Mouse (Mus musculus): ENCODE data around the gene Piwil4. TPM values are rescaled to one million over a fixed set of nuclear protein-coding genes. Genes with fewer than 3 reads are reported as not detected.
A peak's percentile ranks its signal among the peaks of the same experiment; 100 is the strongest.
"Not testable (repeated sequence)": the region's sequence is repeated elsewhere in the genome, so short reads cannot be mapped to it uniquely, and the experiment has no call there.

Piwil4 gene
- polyA plus RNA-seq, 1 experiment from 2014 or later: 0.17 TPM

DNA sequence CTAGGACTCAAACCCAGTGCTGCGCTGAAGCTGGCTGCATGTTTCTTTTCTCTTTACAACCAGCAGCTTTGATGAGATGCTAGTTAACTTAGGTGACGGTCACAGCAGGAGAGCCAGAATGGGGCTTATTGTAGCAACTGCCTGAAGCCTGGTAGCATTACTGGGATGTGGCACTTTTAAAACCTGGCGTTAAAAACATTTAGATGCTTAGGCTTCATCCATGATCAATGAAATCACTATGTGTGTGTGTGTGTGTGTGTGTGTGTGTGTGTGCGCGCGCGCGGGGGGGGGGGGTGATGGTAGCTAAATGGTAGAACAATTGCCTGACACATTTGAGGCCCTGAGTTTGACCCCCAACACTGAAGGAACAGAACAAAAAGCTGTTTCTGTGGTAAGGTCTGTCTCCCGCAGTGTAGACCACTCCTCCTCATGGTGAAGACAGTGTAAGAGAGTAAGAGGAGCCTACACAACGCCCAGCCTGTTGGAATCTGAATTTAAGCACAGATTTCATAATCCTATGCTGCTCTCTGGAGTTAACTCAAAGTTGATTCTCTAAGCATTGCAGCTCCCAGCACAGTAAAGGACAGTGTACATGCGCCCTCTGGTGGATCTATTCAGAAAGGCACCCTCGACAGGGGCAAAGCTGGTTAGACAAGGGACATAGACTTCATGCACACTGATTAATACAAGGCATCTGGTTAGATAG is 41.8 kb downstream of the Piwil4 start:
- CTCF ChIA-PET: interaction anchor here (0.6 to 3.8 kb wide), 21 partner anchors 9 to 831 kb away, joined by 3 to 26 read pairs (median 5); no protein-coding TSS in a partner anchor
- DNase-seq (ENCODE audit: low read depth, low spot score) (peak; percentile 53), ATAC-seq (peak; percentile 57)
- POLR2A ChIA-PET: interaction anchor here (0.6 to 1.0 kb wide), 3 partner anchors 170 to 319 kb away, joined by 3 to 4 read pairs (median 3); no protein-coding TSS in a partner anchor
- in situ Hi-C loops (cut with MboI; ENCODE audit: low pct_unique_long_range_greater_than_20kb): loop anchor here (5.0 kb wide), 2 partner anchors 186 to 351 kb away; no protein-coding TSS in a partner anchor
- no peaks in the 10 kb centered on the region for H3K27me3 ChIP-seq
- TF ChIP-seq CTCF (IDR thresholded peaks at IDR 0.05): peak; percentile 97

DNA sequence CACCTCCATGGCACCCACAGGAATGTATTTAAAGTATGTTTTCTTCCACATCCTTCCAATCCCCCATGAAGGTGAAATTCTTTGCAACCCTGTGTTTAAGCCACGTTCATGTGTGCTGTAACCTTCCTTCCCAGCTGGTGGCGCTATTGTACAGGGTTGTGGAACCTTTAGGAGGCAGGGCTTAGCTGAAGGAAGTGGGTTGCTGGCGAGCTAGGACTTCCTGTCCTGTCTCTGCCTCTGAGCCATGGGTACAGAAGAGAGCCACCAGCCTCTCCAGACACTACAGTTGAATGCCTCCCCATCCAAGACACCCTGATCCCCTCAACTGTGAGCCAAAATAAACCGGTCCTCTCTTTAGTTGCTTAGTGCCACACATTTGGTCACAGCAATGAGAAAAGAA is 42.6 kb downstream of the Piwil4 start:
- DNase-seq (ENCODE audit: low read depth, low spot score) (no peak), ATAC-seq (no peak)
- POLR2A ChIA-PET: no interaction called here
- peak; percentile 56 for TF ChIP-seq CTCF (IDR thresholded peaks at IDR 0.05)
- no peaks in the 10 kb centered on the region for H3K27me3 ChIP-seq
- CTCF ChIA-PET: interaction anchor here (1.4 to 3.8 kb wide), 10 partner anchors 8 to 830 kb away, joined by 4 to 26 read pairs (median 10); no protein-coding TSS in a partner anchor
- in situ Hi-C loops (cut with MboI; ENCODE audit: low pct_unique_long_range_greater_than_20kb): loop anchor here (5.0 kb wide), 2 partner anchors 186 to 351 kb away; no protein-coding TSS in a partner anchor

- no peak for TF ChIP-seq CTCF (IDR thresholded peaks at IDR 0.05)
- in situ Hi-C loops (cut with MboI; ENCODE audit: low pct_unique_long_range_greater_than_20kb): no loop called here
- no peak for ATAC-seq
- CTCF ChIA-PET: interaction anchor here (0.5 to 2.4 kb wide), 2 partner anchors 9 to 404 kb away, joined by 3 to 13 read pairs; no protein-coding TSS in a partner anchor
- no peak for DNase-seq (ENCODE audit: low read depth, low spot score)
- POLR2A ChIA-PET: no interaction called here
- H3K27me3 ChIP-seq: no peaks in the 10 kb centered on the region
These were observed 51.0 kb downstream of the Piwil4 start for GRCm38 (mm10) chr9:14689376-14690108.

DNA sequence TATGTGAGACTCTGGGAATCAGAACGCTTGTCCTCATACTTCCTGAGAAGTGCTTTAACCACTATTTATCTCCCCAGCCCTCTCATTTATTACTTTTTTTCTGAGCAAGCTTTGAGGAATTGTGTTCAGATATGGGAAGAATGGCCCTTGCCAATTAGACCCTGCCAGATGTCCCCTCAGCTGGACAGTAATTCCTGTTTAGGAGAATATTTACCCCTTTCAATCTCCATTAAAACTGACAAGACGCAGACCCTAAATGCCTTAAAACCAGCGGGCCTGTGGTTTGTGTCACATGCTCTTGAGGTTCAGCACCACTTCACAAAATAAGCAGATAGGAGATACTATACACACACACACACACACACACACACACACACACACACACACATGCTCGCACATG is 56.2 kb downstream of the Piwil4 start:
- POLR2A ChIA-PET: interaction anchor here (0.7 to 0.9 kb wide), 2 partner anchors 31 to 373 kb away, joined by 3 read pairs; no protein-coding TSS in a partner anchor
- no peaks in the 10 kb centered on the region for H3K27me3 ChIP-seq
- in situ Hi-C loops (cut with MboI; ENCODE audit: low pct_unique_long_range_greater_than_20kb): no loop called here
- no peak for DNase-seq (ENCODE audit: low read depth, low spot score)
- no peak for ATAC-seq
- CTCF ChIA-PET: no interaction called here
- TF ChIP-seq CTCF (IDR thresholded peaks at IDR 0.05): no peak

DNA sequence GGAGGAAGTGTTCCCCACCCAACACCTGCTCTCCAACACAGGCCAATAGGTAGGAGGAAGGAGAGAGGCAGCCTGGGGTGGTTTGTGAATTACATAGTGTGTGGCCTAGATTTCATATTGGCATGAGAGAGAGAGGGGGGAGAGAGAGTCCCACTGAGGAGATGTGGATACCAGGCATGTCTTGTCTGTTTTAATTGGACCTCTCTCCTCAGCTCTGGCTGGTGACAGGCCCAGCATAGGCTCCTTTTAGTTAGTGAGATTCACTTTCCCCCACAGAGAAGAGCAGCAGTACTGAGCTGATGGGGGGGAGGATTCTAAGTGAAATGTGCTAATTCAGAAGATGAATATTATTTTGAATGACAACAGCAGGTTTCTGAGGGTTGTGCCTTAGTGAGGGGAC is 57.8 kb downstream of the Piwil4 start:
- H3K27me3 ChIP-seq: no peaks in the 10 kb centered on the region
- TF ChIP-seq CTCF (IDR thresholded peaks at IDR 0.05): no peak
- ChIA-PET CTCF (no interaction called here), POLR2A (no interaction called here)
- DNase-seq (ENCODE audit: low read depth, low spot score) (no peak), ATAC-seq (no peak)
- in situ Hi-C loops (cut with MboI; ENCODE audit: low pct_unique_long_range_greater_than_20kb): no loop called here

GRCm38 (mm10) chr9:14680584-14680983 is 59.9 kb downstream of the Piwil4 start:
- no peak for TF ChIP-seq CTCF (IDR thresholded peaks at IDR 0.05)
- DNase-seq (ENCODE audit: low read depth, low spot score) (no peak), ATAC-seq (no peak)
- no peaks in the 10 kb centered on the region for H3K27me3 ChIP-seq
- in situ Hi-C loops (cut with MboI; ENCODE audit: low pct_unique_long_range_greater_than_20kb): no loop called here
- CTCF ChIA-PET: no interaction called here
- POLR2A ChIA-PET: no interaction called here

GRCm38 (mm10) chr9:14675707-14676691 is 64.5 kb downstream of the Piwil4 start:
- in situ Hi-C loops (cut with MboI; ENCODE audit: low pct_unique_long_range_greater_than_20kb): no loop called here
- no peak for TF ChIP-seq CTCF (IDR thresholded peaks at IDR 0.05)
- ATAC-seq: peak; percentile 81
- POLR2A ChIA-PET: interaction anchor here (0.6 to 0.7 kb wide), 2 partner anchors 34 to 140 kb away, joined by 4 to 7 read pairs; no protein-coding TSS in a partner anchor
- peak; percentile 9 for DNase-seq (ENCODE audit: low read depth, low spot score)
- CTCF ChIA-PET: interaction anchor here (0.9 to 1.5 kb wide), 6 partner anchors 9 to 175 kb away, joined by 3 to 4 read pairs (median 3); partner anchors contain the start of genes Cwc15 and Kdm4d
- no peaks in the 10 kb centered on the region for H3K27me3 ChIP-seq

DNA sequence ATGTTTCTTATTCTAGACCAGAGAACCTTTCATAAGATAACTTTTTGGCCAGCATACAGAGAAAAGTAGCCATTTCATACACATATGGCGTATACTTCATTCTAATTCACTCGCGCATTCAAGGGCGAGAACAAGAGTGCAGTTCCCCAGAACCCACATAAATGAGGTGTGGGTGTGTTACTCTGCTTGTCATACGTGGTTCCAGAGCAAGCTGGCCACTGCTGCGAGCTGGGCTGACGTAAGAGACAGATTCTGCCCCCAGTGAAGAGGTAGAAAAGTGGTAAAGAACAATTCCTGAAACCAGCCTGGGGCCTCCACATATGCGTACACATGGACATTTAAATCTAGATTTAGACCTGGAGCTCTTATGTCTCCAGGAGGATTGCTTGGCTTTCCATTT is 66.0 kb downstream of the Piwil4 start:
- TF ChIP-seq CTCF (IDR thresholded peaks at IDR 0.05): no peak
- CTCF ChIA-PET: interaction anchor here (1.3 to 1.5 kb wide), 2 partner anchors 9 to 19 kb away, joined by 3 to 4 read pairs; no protein-coding TSS in a partner anchor
- ATAC-seq: no peak

DNA sequence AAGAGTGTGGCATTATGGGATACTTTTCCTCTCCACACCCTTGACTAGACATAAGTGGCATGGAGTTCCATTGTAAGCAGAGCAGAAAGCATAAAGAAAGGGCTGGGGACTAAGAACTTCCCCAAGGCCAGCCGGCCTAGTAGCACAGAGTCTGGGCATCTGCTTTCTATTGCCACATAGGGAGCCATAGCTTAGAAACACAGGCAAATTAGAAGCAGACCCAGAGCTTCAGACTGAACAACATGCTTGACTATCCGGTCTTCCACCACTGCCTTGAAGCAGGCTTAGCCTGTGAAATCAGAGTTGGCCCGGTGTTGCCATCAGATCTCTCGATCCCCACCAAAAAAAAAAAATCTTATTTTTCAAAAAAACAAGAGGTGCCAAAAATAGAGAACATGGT is 67.4 kb downstream of the Piwil4 start:
- CTCF ChIA-PET: interaction anchor here (1.3 to 1.5 kb wide), 2 partner anchors 18 to 42 kb away, joined by 3 read pairs; no protein-coding TSS in a partner anchor
- POLR2A ChIA-PET: no interaction called here
- no peak for DNase-seq (ENCODE audit: low read depth, low spot score)
- no peak for ATAC-seq
- in situ Hi-C loops (cut with MboI; ENCODE audit: low pct_unique_long_range_greater_than_20kb): no loop called here
- no peaks in the 10 kb centered on the region for H3K27me3 ChIP-seq
- no peak for TF ChIP-seq CTCF (IDR thresholded peaks at IDR 0.05)

More for the DNA sequence above, 66.0 kb downstream of the Piwil4 start:
- no peaks in the 10 kb centered on the region for H3K27me3 ChIP-seq
- POLR2A ChIA-PET: interaction anchor here (0.9 kb wide), 1 partner anchor 29 kb away, joined by 3 read pairs; the partner anchor contains the start of gene Amotl1
- in situ Hi-C loops (cut with MboI; ENCODE audit: low pct_unique_long_range_greater_than_20kb): no loop called here
- no peak for DNase-seq (ENCODE audit: low read depth, low spot score)

DNA sequence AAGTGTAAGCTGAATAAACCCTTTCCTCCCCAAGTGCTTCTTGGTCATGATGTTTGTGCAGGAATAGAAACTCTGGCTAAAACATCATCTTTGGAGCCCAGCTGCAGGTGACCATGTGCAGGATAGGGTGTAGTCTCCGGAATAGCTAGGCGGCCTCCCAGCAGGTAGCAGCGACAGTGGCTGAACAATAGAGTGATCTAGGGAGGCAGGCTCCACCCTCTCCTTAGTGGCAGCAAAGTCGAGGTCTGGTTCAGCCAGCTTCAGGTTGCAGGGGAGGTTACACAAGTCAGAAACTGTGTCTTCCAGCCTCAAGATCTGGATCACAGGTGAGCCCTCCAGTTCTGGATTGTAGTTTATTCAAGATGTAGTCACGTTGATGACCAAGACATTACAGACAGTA is 68.6 kb downstream of the Piwil4 start:
- in situ Hi-C loops (cut with MboI; ENCODE audit: low pct_unique_long_range_greater_than_20kb): not testable (repeated sequence)

More for the DNA sequence above, 68.6 kb downstream of the Piwil4 start:
- CTCF ChIA-PET: interaction anchor here (1.5 kb wide), 1 partner anchor 41 kb away, joined by 3 read pairs; no protein-coding TSS in a partner anchor
- POLR2A ChIA-PET; DNase-seq (ENCODE audit: low read depth, low spot score); ATAC-seq; H3K27me3 ChIP-seq: not testable (repeated sequence)

Data from Patski (cell line).